In the genomic region with DNA sequence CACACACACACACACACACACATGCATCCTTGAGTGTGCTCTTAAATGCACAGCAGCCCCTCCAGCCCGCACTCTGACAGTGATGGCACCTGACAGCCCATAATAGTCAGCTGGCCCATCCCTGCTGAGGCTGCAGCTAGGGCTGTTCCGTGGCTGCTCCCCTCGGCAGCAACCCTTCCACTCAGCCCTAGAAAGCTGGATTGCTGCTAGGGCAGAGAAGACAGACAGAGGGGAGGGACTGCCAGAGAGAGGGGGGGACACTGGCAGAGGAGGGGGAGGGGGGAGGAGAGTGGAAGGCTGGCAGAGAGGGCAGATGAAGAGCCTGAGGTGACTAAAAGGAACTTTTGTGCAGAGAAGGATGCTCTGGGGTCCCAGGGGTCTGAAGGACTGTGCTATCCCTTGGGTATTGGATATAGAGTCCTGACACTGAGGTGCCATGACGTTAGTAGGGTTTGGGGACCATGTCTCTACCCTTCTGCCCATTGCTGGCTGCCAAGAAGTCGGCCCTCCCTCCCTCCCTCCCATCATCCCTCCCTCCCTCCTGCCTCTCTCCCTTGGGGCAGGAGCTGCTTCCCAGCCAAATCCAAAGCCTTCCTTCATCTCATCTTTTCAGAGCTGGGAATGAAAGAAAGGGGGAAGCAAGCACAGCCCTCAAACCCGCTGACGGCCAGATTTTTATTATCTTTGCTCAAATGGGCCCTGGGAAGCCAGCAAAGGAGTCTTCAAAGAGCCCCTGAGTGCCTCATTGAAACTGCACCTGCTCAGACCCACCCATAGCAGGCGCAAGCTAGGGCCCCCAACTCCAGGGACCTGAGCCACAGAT, we compare ENCODE assay signal across 14 mouse cellular contexts. TPM values are rescaled to one million over a fixed set of nuclear protein-coding genes. Genes with fewer than 3 reads are reported as not detected.
DNase-seq lines count a peak whose midpoint lies in the region; ATAC-seq and TF ChIP-seq lines count a peak whose summit lies in the region.
"Had no signal": no experiment of that assay in that cellular context is flagged by ENCODE, and none has a peak within 500 bp of the region (broad histone marks: within the 10 kb centered on the region; RNA-seq: fewer than 3 reads in every experiment).

No protein-coding gene starts in this region.

- H3K27me3 ChIP-seq in hindbrain, embryonic 14.5 days (ENCODE audit: control insufficient read depth, insufficient read depth, low read length): no peaks in the 10 kb centered on the region
- H3K27me3 ChIP-seq in neural tube, embryonic 14.5 days (ENCODE audit: control insufficient read depth, insufficient read depth, low read length): 0 out of 2 replicates have a peak, but pooled peaks cover 3% of the 10 kb centered on the region
- H3K27me3 ChIP-seq in kidney, embryonic 14.5 days (ENCODE audit: control insufficient read depth, insufficient read depth, low read length): peaks cover 72% of the 10 kb centered on the region
- peaks cover 81% of the 10 kb centered on the region for H3K27me3 ChIP-seq in heart, embryonic 11.5 days (ENCODE audit: control insufficient read depth, insufficient read depth, low read length)

- TF ChIP-seq CTCF in left cerebral cortex, adult 2 months (IDR thresholded peaks at IDR 0.05): peak; percentile 17
- 0 out of 2 replicates have a peak, but pooled peaks have one; percentile 15 for TF ChIP-seq CTCF in cortical plate, adult 2 months (IDR thresholded peaks at IDR 0.05; ENCODE audit: extremely low read depth, insufficient read depth, low read length)

- H3K9ac ChIP-seq in hindbrain, embryonic 14.5 days: peak overlapping the region; percentile 90
- peak overlapping the region; percentile 17; the same call in 1 of the 2 replicates for H3K9ac ChIP-seq in neural tube, embryonic 14.5 days (replicated peaks; ENCODE audit: low read depth, low read length)
- no peak overlapping the region for H3K9ac ChIP-seq in kidney, embryonic 14.5 days (ENCODE audit: low read depth, low read length)
- no peak overlapping the region for H3K9ac ChIP-seq in heart, embryonic 11.5 days (ENCODE audit: low read depth, low read length)
- H3K9ac ChIP-seq: kidney, embryonic 15.5 days; liver, embryonic 14.5 days had no signal

- 7% methylated on average over 8 of the region's 8 CpGs for WGBS in hindbrain, embryonic 14.5 days
- WGBS in neural tube, embryonic 14.5 days: 7% methylated on average over 8 of the region's 8 CpGs
- WGBS in kidney, embryonic 14.5 days: 7% methylated on average over 8 of the region's 8 CpGs
- 26% methylated on average over 8 of the region's 8 CpGs for WGBS in heart, embryonic 11.5 days (ENCODE audit: insufficient replicate concordance)

- intact Hi-C loops in left cerebral cortex, adult 2 months (cut with DNase I): no loop called here

- H3K36me3 ChIP-seq in hindbrain, embryonic 14.5 days (replicated peaks; ENCODE audit: control insufficient read depth, insufficient read depth): no peaks in the 10 kb centered on the region
- H3K36me3 ChIP-seq in neural tube, embryonic 14.5 days (ENCODE audit: control insufficient read depth, insufficient read depth, low read length): no peaks in the 10 kb centered on the region
- no peaks in the 10 kb centered on the region for H3K36me3 ChIP-seq in kidney, embryonic 14.5 days (ENCODE audit: control insufficient read depth, insufficient read depth, low read length)
- H3K36me3 ChIP-seq in heart, embryonic 11.5 days (ENCODE audit: control insufficient read depth, insufficient read depth, low read length): no peaks in the 10 kb centered on the region
- H3K36me3 ChIP-seq: kidney, embryonic 15.5 days had no signal

- H3K4me1 ChIP-seq in cortical plate, adult 2 months (ENCODE audit: control insufficient read depth, insufficient read depth, low read length): peaks cover 5% of the 10 kb centered on the region; the same call in 1 of the 2 replicates
- peaks cover 74% of the 10 kb centered on the region for H3K4me1 ChIP-seq in hindbrain, embryonic 14.5 days (replicated peaks; ENCODE audit: control insufficient read depth, insufficient read depth, low read length)
- H3K4me1 ChIP-seq in neural tube, embryonic 14.5 days (ENCODE audit: control insufficient read depth, insufficient read depth, low read length): peaks cover 79% of the 10 kb centered on the region
- H3K4me1 ChIP-seq in kidney, embryonic 14.5 days (ENCODE audit: control insufficient read depth, insufficient read depth, low read length): peaks cover 7% of the 10 kb centered on the region; the same call in 1 of the 2 replicates
- peaks cover 16% of the 10 kb centered on the region for H3K4me1 ChIP-seq in heart, embryonic 11.5 days (ENCODE audit: control insufficient read depth, insufficient read depth, low read length)

- H3K9me3 ChIP-seq in hindbrain, embryonic 14.5 days (ENCODE audit: control insufficient read depth, low read length): no peaks in the 10 kb centered on the region
- H3K9me3 ChIP-seq in neural tube, embryonic 14.5 days (ENCODE audit: control insufficient read depth, low read length): no peaks in the 10 kb centered on the region
- no peaks in the 10 kb centered on the region for H3K9me3 ChIP-seq in kidney, embryonic 14.5 days (ENCODE audit: control insufficient read depth, low read length)
- H3K9me3 ChIP-seq in heart, embryonic 11.5 days (replicated peaks; ENCODE audit: control insufficient read depth, low read length): no peaks in the 10 kb centered on the region
- H3K9me3 ChIP-seq: kidney, embryonic 15.5 days had no signal

- H3K4me2 ChIP-seq in hindbrain, embryonic 14.5 days (replicated peaks): peak overlapping the region; percentile 66
- H3K4me2 ChIP-seq in neural tube, embryonic 14.5 days (ENCODE audit: low read depth, low read length): peak overlapping the region; percentile 89
- H3K4me2 ChIP-seq in kidney, embryonic 14.5 days (replicated peaks; ENCODE audit: low read depth, low read length): no peak overlapping the region
- H3K4me2 ChIP-seq in heart, embryonic 11.5 days: no peak overlapping the region
- H3K4me2 ChIP-seq: kidney, embryonic 15.5 days had no signal

- TF ChIP-seq POLR2A in cortical plate, adult 2 months (IDR thresholded peaks at IDR 0.05; ENCODE audit: extremely low read depth, insufficient read depth, low read length): 0 out of 2 replicates have a peak, but pooled peaks have one; percentile 7

- ATAC-seq in hindbrain, embryonic 14.5 days (ENCODE audit: low FRiP score): no peak
- ATAC-seq in neural tube, embryonic 14.5 days (ENCODE audit: low read depth): no peak
- no peak for ATAC-seq in kidney, embryonic 14.5 days (ENCODE audit: low FRiP score, low TSS enrichment)
- ATAC-seq in heart, embryonic 11.5 days (replicated peaks; ENCODE audit: insufficient number of reproducible peaks, low FRiP score, low TSS enrichment): no peak

- no peak for DNase-seq in left cerebral cortex, adult 2 months (ENCODE audit: extremely low spot score in 1 of 2, low spot score in 2 of 2)
- no peak for DNase-seq in left cerebral cortex, adult 8-10 months (ENCODE audit: low spot score in 2 of 2)
- no peak for DNase-seq in hindbrain, embryonic 14.5 days (ENCODE audit: low spot score)
- no peak for DNase-seq in gastrocnemius, postnatal 10 days
- DNase-seq: gastrocnemius, postnatal 36 days had no signal

- peak overlapping the region; percentile 97 for H3K27ac ChIP-seq in left cerebral cortex, adult 2 months
- H3K27ac ChIP-seq in cortical plate, adult 2 months (ENCODE audit: insufficient read depth, low read length): peak overlapping the region; percentile 82
- peak overlapping the region; percentile 66 for H3K27ac ChIP-seq in hindbrain, embryonic 14.5 days
- H3K27ac ChIP-seq in neural tube, embryonic 14.5 days (ENCODE audit: low read depth, low read length): 0 out of 2 replicates have a peak overlapping the region, but pooled peaks have one; percentile 18
- no peak overlapping the region for H3K27ac ChIP-seq in kidney, embryonic 14.5 days (ENCODE audit: low read depth, low read length)
- H3K27ac ChIP-seq in heart, embryonic 11.5 days (ENCODE audit: low read depth, low read length): no peak overlapping the region
- H3K27ac ChIP-seq: kidney, embryonic 15.5 days; liver, embryonic 14.5 days; macrophage had no signal

- H3K4me3 ChIP-seq in left cerebral cortex, adult 2 months: peak overlapping the region; percentile 86
- H3K4me3 ChIP-seq in cortical plate, adult 2 months (ENCODE audit: insufficient read depth, low read length): peak overlapping the region; percentile 94
- peak overlapping the region; percentile 61 for H3K4me3 ChIP-seq in hindbrain, embryonic 14.5 days (replicated peaks; ENCODE audit: low read length)
- peak overlapping the region; percentile 90; the same call in 1 of the 2 replicates for H3K4me3 ChIP-seq in neural tube, embryonic 14.5 days (ENCODE audit: low read depth, low read length)
- H3K4me3 ChIP-seq in kidney, embryonic 14.5 days (ENCODE audit: low read length): no peak overlapping the region
- H3K4me3 ChIP-seq in heart, embryonic 11.5 days (ENCODE audit: low read depth, low read length): no peak overlapping the region
- H3K4me3 ChIP-seq: erythroblast, embryonic 14.5 days; kidney, embryonic 15.5 days had no signal

RNA-seq across cellular contexts. Expression of a gene that starts 4.5 kb away (rescaled TPM):
- 100 to 1,000 TPM; 308 to 318 TPM for total RNA-seq in left cerebral cortex, adult 2 months (2021)
- total RNA-seq in left cerebral cortex, adult 8-10 months (2022): 100 to 1,000 TPM; 255 to 270 (median 262) TPM
- polyA plus RNA-seq in cortical plate, adult 2 months (2012; rRNA removed): 141 and 146 TPM in 2 replicates
- 9.1 and 11.8 TPM in 2 replicates for polyA plus RNA-seq in hindbrain, embryonic 14.5 days (2014; fragmentation: Nextera tagmentation; extraction: Ambion mirVana)
- 7.6 and 8.1 TPM in 2 replicates for polyA plus RNA-seq in neural tube, embryonic 14.5 days (2014; fragmentation: Nextera tagmentation; extraction: Ambion mirVana)
- total RNA-seq in gastrocnemius, postnatal 10 days (2021): 1 to 10 TPM; 1.1 to 1.4 TPM
- polyA plus RNA-seq in kidney, embryonic 14.5 days (2014; fragmentation: Nextera tagmentation; extraction: Ambion mirVana): 0.97 and 1.1 TPM in 2 replicates
- 0.06 and 0.23 TPM in 2 replicates for polyA plus RNA-seq in heart, embryonic 11.5 days (2014; fragmentation: Nextera tagmentation; extraction: Ambion mirVana)
- polyA plus RNA-seq: erythroblast, embryonic 14.5 days; heart, postnatal 0 days had no signal

RNA-seq across cellular contexts. Expression of a gene that starts 58.0 kb away (rescaled TPM):
- 100 to 1,000 TPM in 1 of 2 experiments, 10 to 100 TPM in 1; 99.9 to 107 TPM for total RNA-seq in left cerebral cortex, adult 2 months (2021)
- total RNA-seq in left cerebral cortex, adult 8-10 months (2022): 10 to 100 TPM; 65.6 to 80.8 (median 72.9) TPM
- 89.5 and 95.2 TPM in 2 replicates for polyA plus RNA-seq in cortical plate, adult 2 months (2012; rRNA removed)
- 1.8 and 2.6 TPM in 2 replicates for polyA plus RNA-seq in hindbrain, embryonic 14.5 days (2014; fragmentation: Nextera tagmentation; extraction: Ambion mirVana)
- 1.5 and 2.4 TPM in 2 replicates for polyA plus RNA-seq in neural tube, embryonic 14.5 days (2014; fragmentation: Nextera tagmentation; extraction: Ambion mirVana)
- total RNA-seq in gastrocnemius, postnatal 10 days (2021): under 1 TPM; 0.59 to 0.68 TPM
- polyA plus RNA-seq in kidney, embryonic 14.5 days (2014; fragmentation: Nextera tagmentation; extraction: Ambion mirVana): 6.3 and 6.9 TPM in 2 replicates
- polyA plus RNA-seq in heart, embryonic 11.5 days (2014; fragmentation: Nextera tagmentation; extraction: Ambion mirVana): 1.4 and 1.5 TPM in 2 replicates

Comparison
In these comparisons a context has a peak if more than half of its experiments do, and no peak if none do; other contexts are left out.
1. H3K27ac ChIP-seq: peak in left cerebral cortex, adult 2 months (single experiment), cortical plate, adult 2 months (single experiment), hindbrain, embryonic 14.5 days (single experiment) and neural tube, embryonic 14.5 days (single experiment); none in kidney, embryonic 14.5 days (single experiment) and heart, embryonic 11.5 days (single experiment).
2. H3K4me3 ChIP-seq: peak in left cerebral cortex, adult 2 months (single experiment), cortical plate, adult 2 months (single experiment), hindbrain, embryonic 14.5 days (single experiment) and neural tube, embryonic 14.5 days (single experiment); none in kidney, embryonic 14.5 days (single experiment) and heart, embryonic 11.5 days (single experiment).
3. H3K4me2 ChIP-seq: peak in hindbrain, embryonic 14.5 days (single experiment) and neural tube, embryonic 14.5 days (single experiment); none in kidney, embryonic 14.5 days (single experiment) and heart, embryonic 11.5 days (single experiment).
4. H3K9ac ChIP-seq: peak in hindbrain, embryonic 14.5 days (single experiment) and neural tube, embryonic 14.5 days (single experiment); none in kidney, embryonic 14.5 days (single experiment) and heart, embryonic 11.5 days (single experiment).
5. RNA of a gene that starts 4.5 kb away (polyA plus RNA-seq): 141 to 146 TPM in cortical plate, adult 2 months; 9.1 to 11.8 TPM in hindbrain, embryonic 14.5 days, 7.6 to 8.1 TPM in neural tube, embryonic 14.5 days, 0.97 to 1.1 TPM in kidney, embryonic 14.5 days and 0.06 to 0.23 TPM in heart, embryonic 11.5 days; every median in the first group is over 10 times any median in the second.
6. RNA of a gene that starts 58.0 kb away (polyA plus RNA-seq): 89.5 to 95.2 TPM in cortical plate, adult 2 months; 6.3 to 6.9 TPM in kidney, embryonic 14.5 days, 1.8 to 2.6 TPM in hindbrain, embryonic 14.5 days, 1.4 to 1.5 TPM in heart, embryonic 11.5 days and 1.5 to 2.4 TPM in neural tube, embryonic 14.5 days; every median in the first group is over 10 times any median in the second.